Mouse (Mus musculus): ENCODE measurements around the gene Ugt8a.
A peak's percentile ranks its signal among the peaks of the same experiment; 100 is the strongest.

Gene Ugt8a

GRCm38 (mm10) chr3:125940811-125941210 is 2.4 kb upstream of the Ugt8a start:
- no peak for TF ChIP-seq NANOG (IDR thresholded peaks at IDR 0.05; ENCODE audit: borderline replicate concordance, low read length)
- no peak for TF ChIP-seq CTCF (conservative IDR thresholded peaks at IDR 0.05; ENCODE audit: low read length)
- no peak for TF ChIP-seq POU5F1 (IDR thresholded peaks at IDR 0.05; ENCODE audit: borderline replicate concordance, low read length)
- H3K36me3 ChIP-seq (ENCODE audit: insufficient read depth, low read length): no peaks in the 10 kb centered on the region
- peaks cover 18% of the 10 kb centered on the region for H3K27me3 ChIP-seq (ENCODE audit: insufficient read depth, low read length)

GRCm38 (mm10) chr3:125938756-125939109 is 314 bp upstream of the Ugt8a start:
- Histone ChIP-seq H3K27me3 (ENCODE audit: insufficient read depth, low read length) (peaks cover 18% of the 10 kb centered on the region), H3K4me1 (replicated peaks; ENCODE audit: low read depth, low read length) (peaks cover 6% of the 10 kb centered on the region), H3K4me3 (replicated peaks; ENCODE audit: low read length) (peak overlapping the region; percentile 74), H3K36me3 (ENCODE audit: insufficient read depth, low read length) (no peaks in the 10 kb centered on the region), H3K9me3 (ENCODE audit: low read length) (no peaks in the 10 kb centered on the region)
- TF ChIP-seq CTCF (conservative IDR thresholded peaks at IDR 0.05; ENCODE audit: low read length) (no peak), NANOG (IDR thresholded peaks at IDR 0.05; ENCODE audit: borderline replicate concordance, low read length) (no peak), POU5F1 (IDR thresholded peaks at IDR 0.05; ENCODE audit: borderline replicate concordance, low read length) (no peak)

More at GRCm38 (mm10) chr3:125940811-125941210, 2.4 kb upstream of the Ugt8a start:
- Histone ChIP-seq H3K9me3 (ENCODE audit: low read length) (no peaks in the 10 kb centered on the region), H3K4me1 (replicated peaks; ENCODE audit: low read depth, low read length) (peaks cover 6% of the 10 kb centered on the region), H3K4me3 (replicated peaks; ENCODE audit: low read length) (no peak overlapping the region)

GRCm38 (mm10) chr3:125937536-125938091 is 805 bp downstream of the Ugt8a start:
- Histone ChIP-seq H3K4me3 (replicated peaks; ENCODE audit: low read length) (peak overlapping the region; percentile 89), H3K27me3 (ENCODE audit: insufficient read depth, low read length) (peaks cover 18% of the 10 kb centered on the region), H3K9me3 (ENCODE audit: low read length) (no peaks in the 10 kb centered on the region), H3K36me3 (ENCODE audit: insufficient read depth, low read length) (no peaks in the 10 kb centered on the region), H3K4me1 (replicated peaks; ENCODE audit: low read depth, low read length) (peaks cover 6% of the 10 kb centered on the region)
- TF ChIP-seq POU5F1 (IDR thresholded peaks at IDR 0.05; ENCODE audit: borderline replicate concordance, low read length): no peak
- no peak for TF ChIP-seq NANOG (IDR thresholded peaks at IDR 0.05; ENCODE audit: borderline replicate concordance, low read length)
- TF ChIP-seq CTCF (conservative IDR thresholded peaks at IDR 0.05; ENCODE audit: low read length): no peak

GRCm38 (mm10) chr3:125935796-125936195 is 2.6 kb downstream of the Ugt8a start:
- Histone ChIP-seq H3K4me3 (replicated peaks; ENCODE audit: low read length) (no peak overlapping the region), H3K9me3 (ENCODE audit: low read length) (no peaks in the 10 kb centered on the region), H3K4me1 (replicated peaks; ENCODE audit: low read depth, low read length) (peaks cover 6% of the 10 kb centered on the region), H3K36me3 (ENCODE audit: insufficient read depth, low read length) (no peaks in the 10 kb centered on the region), H3K27me3 (ENCODE audit: insufficient read depth, low read length) (peaks cover 16% of the 10 kb centered on the region)
- TF ChIP-seq NANOG (IDR thresholded peaks at IDR 0.05; ENCODE audit: borderline replicate concordance, low read length) (no peak), CTCF (conservative IDR thresholded peaks at IDR 0.05; ENCODE audit: low read length) (no peak)

GRCm38 (mm10) chr3:125932594-125933237 is 5.7 kb downstream of the Ugt8a start:
- no peaks in the 10 kb centered on the region for H3K9me3 ChIP-seq (ENCODE audit: low read length)
- H3K36me3 ChIP-seq (ENCODE audit: insufficient read depth, low read length): no peaks in the 10 kb centered on the region
- H3K4me3 ChIP-seq (replicated peaks; ENCODE audit: low read length): no peak overlapping the region
- peaks cover 10% of the 10 kb centered on the region for H3K27me3 ChIP-seq (ENCODE audit: insufficient read depth, low read length)
- H3K4me1 ChIP-seq (replicated peaks; ENCODE audit: low read depth, low read length): peaks cover 6% of the 10 kb centered on the region
- TF ChIP-seq POU5F1 (IDR thresholded peaks at IDR 0.05; ENCODE audit: borderline replicate concordance, low read length) (no peak), CTCF (conservative IDR thresholded peaks at IDR 0.05; ENCODE audit: low read length) (no peak), NANOG (IDR thresholded peaks at IDR 0.05; ENCODE audit: borderline replicate concordance, low read length) (no peak)

GRCm38 (mm10) chr3:125931059-125931458 is 7.4 kb downstream of the Ugt8a start:
- H3K36me3 ChIP-seq (ENCODE audit: insufficient read depth, low read length): no peaks in the 10 kb centered on the region
- H3K9me3 ChIP-seq (ENCODE audit: low read length): no peaks in the 10 kb centered on the region
- no peaks in the 10 kb centered on the region for H3K4me1 ChIP-seq (replicated peaks; ENCODE audit: low read depth, low read length)
- TF ChIP-seq CTCF (conservative IDR thresholded peaks at IDR 0.05; ENCODE audit: low read length) (no peak), POU5F1 (IDR thresholded peaks at IDR 0.05; ENCODE audit: borderline replicate concordance, low read length) (no peak), NANOG (IDR thresholded peaks at IDR 0.05; ENCODE audit: borderline replicate concordance, low read length) (no peak)
- no peaks in the 10 kb centered on the region for H3K27me3 ChIP-seq (ENCODE audit: insufficient read depth, low read length)
- no peak overlapping the region for H3K4me3 ChIP-seq (replicated peaks; ENCODE audit: low read length)

- no peaks in the 10 kb centered on the region for H3K36me3 ChIP-seq (ENCODE audit: insufficient read depth, low read length)
- no peak for TF ChIP-seq NANOG (IDR thresholded peaks at IDR 0.05; ENCODE audit: borderline replicate concordance, low read length)
- no peak for TF ChIP-seq POU5F1 (IDR thresholded peaks at IDR 0.05; ENCODE audit: borderline replicate concordance, low read length)
- no peak for TF ChIP-seq CTCF (conservative IDR thresholded peaks at IDR 0.05; ENCODE audit: low read length)
- H3K4me3 ChIP-seq (replicated peaks; ENCODE audit: low read length): no peak overlapping the region
- H3K4me1 ChIP-seq (replicated peaks; ENCODE audit: low read depth, low read length): no peaks in the 10 kb centered on the region
- H3K27me3 ChIP-seq (ENCODE audit: insufficient read depth, low read length): no peaks in the 10 kb centered on the region
- no peaks in the 10 kb centered on the region for H3K9me3 ChIP-seq (ENCODE audit: low read length)
Measured at GRCm38 (mm10) chr3:125920876-125921275, 17.5 kb downstream of the Ugt8a start.

GRCm38 (mm10) chr3:125898976-125899375 is 39.4 kb downstream of the Ugt8a start:
- no peaks in the 10 kb centered on the region for H3K36me3 ChIP-seq (ENCODE audit: insufficient read depth, low read length)
- no peaks in the 10 kb centered on the region for H3K27me3 ChIP-seq (ENCODE audit: insufficient read depth, low read length)
- no peak overlapping the region for H3K4me3 ChIP-seq (replicated peaks; ENCODE audit: low read length)
- TF ChIP-seq POU5F1 (IDR thresholded peaks at IDR 0.05; ENCODE audit: borderline replicate concordance, low read length): no peak
- no peaks in the 10 kb centered on the region for H3K9me3 ChIP-seq (ENCODE audit: low read length)
- no peaks in the 10 kb centered on the region for H3K4me1 ChIP-seq (replicated peaks; ENCODE audit: low read depth, low read length)

GRCm38 (mm10) chr3:125887109-125887508 is 51.3 kb downstream of the Ugt8a start:
- H3K27me3 ChIP-seq (ENCODE audit: insufficient read depth, low read length): no peaks in the 10 kb centered on the region

More at GRCm38 (mm10) chr3:125887109-125887508, 51.3 kb downstream of the Ugt8a start:
- Histone ChIP-seq H3K4me1 (replicated peaks; ENCODE audit: low read depth, low read length) (no peaks in the 10 kb centered on the region), H3K9me3 (ENCODE audit: low read length) (no peaks in the 10 kb centered on the region), H3K4me3 (replicated peaks; ENCODE audit: low read length) (no peak overlapping the region), H3K36me3 (ENCODE audit: insufficient read depth, low read length) (no peaks in the 10 kb centered on the region)
- TF ChIP-seq CTCF (conservative IDR thresholded peaks at IDR 0.05; ENCODE audit: low read length): no peak
- TF ChIP-seq POU5F1 (IDR thresholded peaks at IDR 0.05; ENCODE audit: borderline replicate concordance, low read length): no peak
- TF ChIP-seq NANOG (IDR thresholded peaks at IDR 0.05; ENCODE audit: borderline replicate concordance, low read length): no peak
